Mouse (Mus musculus) embryo, embryonic 10.5 days (tissue): ENCODE measurements around the gene Errfi1.
A peak's percentile ranks its signal among the peaks of the same experiment; 100 is the strongest.
"Not testable (repeated sequence)": the region's sequence is repeated elsewhere in the genome, so short reads cannot be mapped to it uniquely, and the experiment has no call there.

ENCODE experiments used
- DNase-seq: peaks from one replicate; pipeline ENCODE4 v3.0.0-alpha.2; 2015; ENCODE audit warnings: low spot score

The Errfi1 gene

DNA sequence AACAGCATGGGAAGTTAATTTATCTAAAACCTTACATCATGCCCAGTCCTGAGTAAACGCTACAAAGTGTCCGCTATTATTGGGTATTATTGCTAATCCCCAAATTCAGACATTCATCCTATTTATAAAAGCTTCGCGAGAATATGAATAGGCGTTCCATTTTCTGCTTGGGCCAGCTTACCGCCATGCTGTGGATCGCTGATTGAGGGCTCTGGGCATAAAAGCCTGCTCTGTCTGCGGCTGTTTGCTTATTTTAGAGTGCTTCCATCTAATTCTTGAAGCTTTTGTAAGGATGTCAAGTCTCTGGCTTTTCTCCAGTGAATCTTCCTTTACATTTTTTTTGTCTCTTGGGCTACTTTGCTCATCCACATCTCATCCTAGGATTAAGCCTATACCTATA, 7.4 kb upstream of the Errfi1 start:
- no peak for DNase-seq

DNA sequence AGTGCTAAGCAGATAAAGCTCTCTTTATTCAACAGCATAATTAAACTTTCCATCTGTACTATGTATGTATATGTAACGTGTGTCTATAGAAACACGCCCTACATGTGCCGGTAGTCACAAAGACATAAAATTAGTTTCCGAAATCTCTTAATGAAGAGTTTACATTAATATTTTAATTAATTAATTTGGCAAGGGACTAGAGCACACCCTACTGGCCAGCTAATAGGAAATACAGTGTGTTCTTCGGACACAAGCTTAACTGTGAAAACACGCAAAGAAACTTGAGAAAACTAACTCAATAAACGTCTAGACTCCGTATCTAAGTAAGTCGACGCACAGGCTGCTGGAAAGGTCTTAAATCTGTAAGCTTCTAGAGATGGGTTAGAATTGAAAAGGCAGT, 3.8 kb upstream of the Errfi1 start:
- no peak for DNase-seq

DNA sequence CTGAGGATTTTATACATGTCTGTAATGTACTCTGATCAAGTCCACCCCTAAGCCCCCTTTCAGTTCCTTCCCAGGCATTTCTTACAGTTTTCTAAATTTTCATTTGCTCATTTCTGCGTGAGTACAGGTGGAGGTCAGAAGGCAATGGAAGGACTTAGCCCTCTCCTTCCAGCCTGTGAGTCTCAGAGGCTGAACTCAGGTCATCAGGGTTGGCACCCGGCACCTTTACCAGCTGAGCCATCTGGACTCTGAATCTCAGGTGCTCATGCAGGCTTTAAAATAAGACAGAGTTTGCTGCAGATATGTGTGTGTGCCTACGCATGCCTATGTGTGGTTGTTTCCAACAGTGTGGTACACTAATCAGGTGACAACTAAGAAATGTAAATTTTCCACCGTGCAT, 2.8 kb upstream of the Errfi1 start:
- DNase-seq: no peak

DNA sequence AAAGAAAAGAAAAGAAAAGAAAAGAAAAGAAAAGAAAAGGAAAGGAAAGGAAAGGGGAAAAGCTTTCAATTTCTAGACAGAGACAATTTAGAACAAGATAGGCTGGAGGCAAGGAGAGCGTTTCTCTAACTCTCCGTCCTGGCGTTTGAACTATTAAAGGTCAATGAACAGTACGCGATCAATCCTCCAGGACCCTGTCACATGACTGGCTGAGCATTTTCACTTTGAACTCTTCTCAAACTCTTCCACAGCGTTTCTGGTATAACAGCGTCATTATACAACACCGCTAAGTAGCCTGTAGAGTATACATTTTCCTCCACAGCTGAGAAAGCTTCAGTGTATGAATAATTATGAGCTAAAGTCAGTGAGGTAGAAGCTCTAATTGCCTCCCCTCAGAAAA, 1.7 kb upstream of the Errfi1 start:
- no peak for DNase-seq

GRCm38 (mm10) chr4:150852479-150852878, 1.2 kb upstream of the Errfi1 start:
- no peak for DNase-seq

DNA sequence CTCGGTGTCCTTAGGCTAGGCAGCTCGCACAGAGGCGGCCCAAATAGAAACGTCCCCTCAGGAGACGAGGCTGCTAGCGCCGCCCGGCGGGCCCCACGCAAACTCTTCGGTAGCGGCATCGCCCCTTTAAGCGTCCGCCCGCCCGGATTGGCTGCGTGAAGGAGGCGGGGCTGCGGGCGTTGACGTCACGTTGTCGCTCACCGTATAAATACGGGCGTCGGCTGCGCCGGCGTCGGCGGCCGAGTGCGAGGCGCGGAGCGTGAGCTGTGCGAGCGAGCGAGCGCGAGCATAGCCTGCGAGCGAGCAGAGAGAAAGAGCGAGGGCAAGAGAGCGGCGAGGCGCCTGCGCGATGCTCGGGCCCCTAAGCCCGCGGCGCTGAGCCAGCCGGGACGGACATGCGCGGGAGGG, 1.1 kb downstream of the Errfi1 start:
- peak; percentile 98 for DNase-seq

DNA sequence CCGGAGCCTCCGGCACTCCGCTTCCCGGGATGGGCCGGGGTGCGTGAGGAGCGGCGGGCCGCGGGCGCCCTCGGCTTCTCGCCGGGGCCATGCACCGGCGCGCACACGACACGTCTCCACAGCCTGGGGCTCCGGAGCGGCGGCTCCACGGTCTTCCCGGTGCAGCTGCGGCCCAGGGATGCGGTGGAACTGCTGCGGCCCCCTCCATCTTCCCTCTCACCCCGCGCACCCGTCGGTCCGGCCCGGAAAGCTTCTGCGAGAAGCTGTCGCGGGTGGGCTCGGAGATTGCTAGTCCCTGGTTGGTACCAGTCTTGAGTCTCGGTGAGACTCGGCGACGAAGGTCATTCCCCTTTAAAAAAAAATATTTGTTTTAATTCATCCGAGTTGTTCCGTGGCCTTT, 1.6 kb downstream of the Errfi1 start:
- DNase-seq: no peak

- no peak for DNase-seq
Measured at GRCm38 (mm10) chr4:150860526-150860925, 6.8 kb downstream of the Errfi1 start.

- no peak for DNase-seq
Measured at GRCm38 (mm10) chr4:150861161-150861560, 7.4 kb downstream of the Errfi1 start.

GRCm38 (mm10) chr4:150862626-150863375, 9.1 kb downstream of the Errfi1 start:
- no peak for DNase-seq

DNA sequence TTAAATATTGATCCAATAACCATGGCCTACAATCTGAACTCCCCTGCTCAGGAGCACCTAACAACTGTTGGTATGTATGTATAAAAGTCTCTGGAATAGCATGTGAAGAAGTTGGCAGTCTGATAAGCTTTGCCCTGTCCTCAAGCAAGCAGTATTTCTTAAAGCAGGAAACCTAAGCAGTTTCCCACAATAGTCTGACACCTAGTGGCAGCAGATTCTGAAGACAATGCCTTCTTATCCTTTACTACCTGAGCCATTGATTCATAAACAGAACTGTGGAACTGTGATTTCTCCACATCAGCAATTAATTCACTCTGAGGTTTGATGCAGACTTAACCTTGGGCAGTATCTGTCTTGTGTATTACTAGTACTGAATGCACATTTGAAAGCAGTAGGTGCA, 11.7 kb downstream of the Errfi1 start:
- DNase-seq: peak; percentile 40

- no peak for DNase-seq
Measured at GRCm38 (mm10) chr4:150866069-150866468, 12.3 kb downstream of the Errfi1 start.

- DNase-seq: no peak
Measured at GRCm38 (mm10) chr4:150866494-150866893, 12.8 kb downstream of the Errfi1 start.

- no peak for DNase-seq
Measured at GRCm38 (mm10) chr4:150868161-150868560, 14.4 kb downstream of the Errfi1 start.

GRCm38 (mm10) chr4:150868859-150869258, 15.1 kb downstream of the Errfi1 start:
- no peak for DNase-seq

DNA sequence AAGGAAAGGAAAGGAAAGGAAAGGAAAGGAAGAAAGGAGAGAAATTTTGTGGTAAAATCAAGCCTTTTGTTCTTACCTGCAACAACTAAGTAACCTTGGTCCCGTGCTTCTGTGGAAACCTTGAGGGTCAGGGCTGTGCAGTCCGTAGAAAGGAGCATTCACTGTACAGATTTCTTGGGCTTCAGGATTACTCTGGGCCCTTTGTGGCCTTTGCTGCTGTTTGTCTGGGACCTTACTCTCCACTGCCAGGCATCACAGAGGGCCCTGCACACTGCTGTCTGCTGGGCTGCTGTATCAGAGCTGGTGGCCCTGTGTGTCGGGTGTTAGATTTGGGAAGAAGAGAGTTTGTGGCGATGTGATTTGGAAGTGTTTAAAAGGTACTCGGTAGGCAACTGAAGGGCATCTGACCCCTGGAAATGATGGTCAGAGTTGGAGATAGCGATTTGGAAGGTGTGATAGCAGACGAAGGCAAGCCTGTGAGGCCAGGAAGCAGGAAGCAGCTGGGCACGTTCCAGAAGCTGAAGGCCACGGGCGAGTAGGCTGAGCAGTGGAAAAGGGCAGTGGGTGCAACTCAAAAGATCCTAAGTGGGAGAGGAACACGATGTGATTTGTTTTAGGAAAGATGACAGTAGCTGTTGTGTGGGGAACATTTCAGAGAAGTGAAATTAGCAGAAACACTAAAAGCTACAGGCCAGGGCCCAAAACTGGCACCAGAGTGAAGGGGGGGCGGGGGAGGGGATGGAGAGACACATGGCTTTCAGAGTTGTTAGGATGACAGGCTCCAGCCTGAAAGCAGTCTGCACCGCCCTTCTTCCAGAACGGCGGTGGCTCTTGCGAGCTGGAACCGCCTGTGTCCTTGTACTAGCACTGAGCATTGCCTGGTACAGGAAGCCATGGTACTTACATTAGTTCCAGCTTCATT, 15.8 kb downstream of the Errfi1 start:
- no peak for DNase-seq

- no peak for DNase-seq
Measured at GRCm38 (mm10) chr4:150870963-150871391, 17.3 kb downstream of the Errfi1 start.

DNA sequence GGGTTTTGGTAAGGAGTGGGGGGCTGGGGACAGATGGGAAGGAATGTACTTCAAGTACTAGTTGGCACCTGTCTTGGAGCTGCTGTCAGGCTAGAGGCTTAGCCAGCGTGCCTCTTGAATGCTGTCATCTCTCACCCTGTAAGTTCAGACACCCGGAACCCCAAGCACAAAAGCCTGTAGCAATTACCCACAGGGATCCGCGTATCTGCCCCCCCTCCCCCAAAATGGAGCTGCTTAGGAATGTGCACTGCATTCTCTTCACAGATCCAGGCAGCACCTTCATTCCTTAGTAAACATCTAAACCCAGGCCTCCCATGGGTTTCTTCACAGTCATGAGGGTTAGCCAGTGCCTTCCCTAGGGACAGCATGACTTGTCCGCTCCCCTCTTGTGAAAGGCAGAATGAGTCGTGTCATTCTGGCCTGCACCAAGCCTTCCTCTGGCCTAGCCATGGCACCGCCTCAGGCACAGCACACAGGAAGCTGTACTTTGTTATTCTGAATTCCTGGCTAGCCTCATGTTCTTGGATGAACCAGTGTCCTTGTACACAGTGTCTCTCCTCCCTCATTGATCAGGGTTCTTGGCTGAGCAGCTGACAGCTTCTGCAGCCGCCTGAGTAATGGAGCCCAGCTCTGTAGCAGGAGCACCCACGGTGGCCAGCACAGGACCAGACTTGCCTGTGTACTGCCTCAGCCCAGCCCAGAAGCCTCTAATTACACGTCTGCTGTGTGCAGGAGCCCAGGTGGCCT, 17.8 kb downstream of the Errfi1 start:
- peak; percentile 39 for DNase-seq

GRCm38 (mm10) chr4:150872139-150872651, 18.5 kb downstream of the Errfi1 start:
- no peak for DNase-seq

DNA sequence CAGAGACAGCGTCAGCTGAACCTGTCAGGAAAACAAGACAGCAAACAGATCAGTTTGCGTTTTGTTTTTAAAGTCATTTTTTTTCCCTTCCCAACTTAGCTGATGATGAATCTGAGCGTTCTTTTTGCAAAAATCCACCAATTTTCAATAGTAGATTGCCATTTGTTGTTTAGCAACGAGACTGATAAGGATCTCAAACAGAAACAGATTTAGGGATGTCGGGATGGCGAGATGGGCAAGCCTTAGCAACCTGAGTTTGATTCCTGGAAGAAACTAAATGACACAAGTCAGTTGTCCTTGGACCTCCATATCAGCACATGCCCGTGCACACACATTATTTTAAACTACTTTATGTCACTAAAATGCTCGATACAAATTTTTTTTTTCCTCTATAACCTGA, 19.0 kb downstream of the Errfi1 start:
- no peak for DNase-seq

DNA sequence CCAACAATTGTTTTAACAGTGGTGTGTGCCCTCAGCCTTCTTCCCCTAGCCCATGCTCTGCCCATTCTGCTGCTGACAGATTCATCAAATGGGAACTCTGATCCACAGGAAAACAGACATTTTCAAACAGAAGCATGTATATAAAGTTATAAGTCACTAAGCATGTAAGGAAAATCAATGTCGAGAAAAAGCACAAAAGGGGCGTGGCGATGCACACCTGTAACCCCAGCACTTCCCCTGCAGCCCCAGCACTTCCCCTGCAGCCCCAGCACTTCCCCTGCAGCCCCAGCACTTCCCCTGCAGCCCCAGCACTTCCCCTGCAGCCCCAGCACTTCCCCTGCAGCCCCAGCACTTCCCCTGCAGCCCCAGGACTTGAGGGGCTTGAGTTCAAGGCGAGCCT, 20.7 kb downstream of the Errfi1 start:
- DNase-seq: not testable (repeated sequence)

DNA sequence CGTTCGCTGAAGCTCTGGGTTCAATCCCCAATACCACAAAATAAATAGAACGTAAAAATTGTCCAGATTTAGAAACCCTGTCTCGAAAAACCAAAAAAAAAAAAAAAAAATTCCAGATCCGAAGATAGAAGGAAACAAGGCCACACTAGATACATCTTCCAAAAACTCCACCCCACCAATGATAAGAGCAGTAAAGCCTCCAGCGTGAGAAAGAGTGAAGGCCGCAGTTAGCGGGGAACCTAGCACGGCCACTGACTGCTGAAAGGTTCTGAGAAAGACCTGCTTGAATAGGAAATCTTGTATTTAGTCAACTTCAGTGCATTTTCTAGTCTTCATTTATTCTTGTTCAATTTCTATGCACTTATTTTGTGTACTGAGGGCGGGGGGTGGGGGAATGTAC, 21.7 kb downstream of the Errfi1 start:
- no peak for DNase-seq
